Mouse (Mus musculus) ES-Bruce4 (cell line): ENCODE data around the gene Ess2. TPM values are rescaled to one million over a fixed set of nuclear protein-coding genes. Genes with fewer than 3 reads are reported as not detected.

Experiments
- H3K27ac ChIP-seq: 2 replicates; pipeline ENCODE4 v1.5.1; 2012; ENCODE audit warnings: low read length, inconsistent platforms; ENCODE audit not compliant: insufficient read depth
- H3K27me3 ChIP-seq: 2 replicates; pipeline ENCODE4 v1.6.1; 2012; ENCODE audit warnings: mild to moderate bottlenecking, low read length, inconsistent platforms; ENCODE audit not compliant: control insufficient read depth, poor library complexity, insufficient read depth, severe bottlenecking
- H3K36me3 ChIP-seq: 2 replicates; pipeline ENCODE4 v1.6.1; 2012; ENCODE audit warnings: inconsistent platforms, mild to moderate bottlenecking, low read length, moderate library complexity; ENCODE audit not compliant: control insufficient read depth, poor library complexity, insufficient read depth, severe bottlenecking
- H3K4me1 ChIP-seq: one replicate; pipeline ENCODE4 v1.8.1; 2011; ENCODE audit warnings: low read length; ENCODE audit not compliant: control insufficient read depth, insufficient read depth
- H3K4me3 ChIP-seq: 2 replicates; pipeline ENCODE4 v1.5.1; 2011; ENCODE audit warnings: low read depth, mild to moderate bottlenecking, low read length
- H3K9ac ChIP-seq: 2 replicates; pipeline ENCODE4 v1.6.1; 2012; ENCODE audit warnings: low read depth, mild to moderate bottlenecking, inconsistent platforms; ENCODE audit not compliant: poor library complexity, severe bottlenecking
- H3K9me3 ChIP-seq: replicated peaks from 2 replicates; pipeline ENCODE4 v1.6.1; 2012; ENCODE audit warnings: mild to moderate bottlenecking, low read length, inconsistent platforms; ENCODE audit not compliant: control insufficient read depth, poor library complexity, insufficient read depth, severe bottlenecking
- CTCF ChIP-seq: IDR thresholded peaks from one replicate; pipeline ENCODE4 v1.8.1; 2011; ENCODE audit warnings: low read depth, low read length
- EP300 ChIP-seq: IDR thresholded peaks from 2 replicates; pipeline ENCODE4 v1.6.1; 2011; ENCODE audit warnings: low read depth, low read length; ENCODE audit not compliant: insufficient read depth
- POLR2A ChIP-seq: IDR thresholded peaks from one replicate; pipeline ENCODE4 v1.8.1; 2011; ENCODE audit warnings: low read length; ENCODE audit not compliant: insufficient read depth
- polyA plus RNA-seq: library from polyadenylated mRNA; stranded (reverse); fragments of >200 nt; gene quantifications from 2 replicates; pipeline ENCODE4 v1.2.4, GENCODE M21; 2011; ENCODE audit warnings: low read depth; ENCODE audit not compliant: missing spikeins, insufficient read depth, insufficient read length

The Ess2 gene
- polyA plus RNA-seq, 1 experiment: 22.2 TPM

DNA sequence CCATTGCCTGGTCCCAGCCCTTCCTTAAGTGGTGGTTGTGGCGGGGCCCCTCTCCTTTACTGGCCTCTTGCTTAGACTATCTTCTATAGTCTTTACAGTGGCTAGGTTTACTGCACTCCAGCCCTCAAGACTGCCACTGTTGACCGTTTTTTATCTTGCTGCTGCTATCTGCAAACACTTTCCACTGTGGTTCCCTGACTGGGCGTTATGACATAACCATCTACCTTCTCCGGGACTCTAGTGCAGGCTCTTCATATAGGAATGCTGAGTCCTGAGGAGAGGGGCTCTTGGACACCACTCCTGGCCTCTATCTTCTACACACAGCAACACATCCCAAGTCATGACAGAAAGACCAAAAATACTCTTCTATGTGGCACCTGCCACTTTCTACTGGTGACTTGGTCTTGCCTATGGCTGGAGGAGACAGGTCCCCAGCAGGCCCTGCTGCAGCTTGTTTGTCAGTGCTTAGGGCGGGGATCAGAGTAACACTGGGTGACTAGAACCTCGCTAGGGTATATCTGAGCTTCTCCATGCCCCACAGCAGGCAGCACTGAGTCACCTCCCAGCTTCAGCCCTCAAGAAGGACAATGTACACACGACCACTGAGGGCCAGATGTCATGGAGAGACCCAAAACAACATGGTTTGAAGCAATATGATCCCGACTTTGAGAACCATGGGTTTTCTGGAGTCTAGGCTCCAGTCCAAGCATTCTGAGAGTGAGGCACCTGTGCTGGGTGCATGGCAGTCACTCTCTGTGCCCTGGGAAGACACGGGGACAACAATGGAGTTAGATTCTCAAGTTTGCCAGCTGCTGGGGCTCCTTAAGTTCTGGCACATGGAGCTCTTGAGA is 22.7 kb upstream of the Ess2 start:
- Histone ChIP-seq H3K27me3 (no peaks in the 10 kb centered on the region), H3K9ac (no peak overlapping the region), H3K4me1 (peaks cover 6% of the 10 kb centered on the region), H3K9me3 (no peaks in the 10 kb centered on the region), H3K4me3 (no peak overlapping the region), H3K27ac (no peak overlapping the region), H3K36me3 (no peaks in the 10 kb centered on the region)
- no peak for TF ChIP-seq POLR2A
- no peak for TF ChIP-seq EP300

DNA sequence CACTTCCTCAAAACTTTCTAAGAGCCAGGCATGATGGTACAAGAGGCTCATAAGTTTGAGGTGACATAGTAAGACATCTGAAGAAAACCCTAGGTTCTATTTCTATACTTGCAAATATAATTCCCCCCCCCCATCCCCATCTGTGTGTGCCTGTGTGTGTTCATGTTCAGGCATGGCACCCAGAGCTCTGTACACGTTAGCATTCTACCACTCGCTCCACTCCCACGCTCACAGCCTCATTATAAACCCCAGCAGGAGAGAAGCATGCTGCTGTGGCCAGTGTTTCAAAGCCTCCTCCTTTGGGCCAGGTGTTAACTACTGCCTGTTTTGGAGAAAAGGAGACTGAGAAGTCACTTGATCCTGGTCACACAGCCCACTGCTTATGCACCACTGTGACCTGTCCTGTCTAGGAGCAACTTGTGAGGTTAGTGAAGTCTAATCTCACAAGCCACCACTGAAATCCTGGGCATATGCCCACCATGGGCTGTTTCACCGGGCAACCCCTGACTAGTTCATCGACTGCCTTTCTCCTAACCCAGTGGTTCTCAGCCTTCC is 20.8 kb upstream of the Ess2 start:
- Histone ChIP-seq H3K27ac (no peak overlapping the region), H3K9ac (no peak overlapping the region), H3K27me3 (no peaks in the 10 kb centered on the region), H3K4me3 (no peak overlapping the region), H3K36me3 (no peaks in the 10 kb centered on the region), H3K4me1 (peaks cover 6% of the 10 kb centered on the region), H3K9me3 (no peaks in the 10 kb centered on the region)
- TF ChIP-seq POLR2A: no peak

DNA sequence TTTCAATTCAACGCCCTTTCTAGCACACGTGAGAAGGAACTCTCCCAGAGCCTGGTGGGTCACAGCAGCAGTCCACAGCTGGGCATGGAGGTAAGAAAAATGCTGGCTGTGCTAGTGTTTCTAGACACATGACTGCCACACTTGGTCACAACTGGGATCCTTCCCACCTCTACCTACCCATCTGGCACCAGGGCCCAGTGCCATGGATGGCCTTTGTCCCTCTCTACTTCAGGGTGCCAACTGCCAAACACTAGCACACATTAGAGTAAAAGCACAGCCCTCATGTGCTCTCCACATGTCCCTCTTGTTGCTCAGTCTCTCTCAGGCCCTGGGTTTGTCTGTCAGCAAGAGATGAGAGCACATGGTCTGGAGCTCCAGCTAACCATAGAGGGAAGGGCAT is 18.5 kb upstream of the Ess2 start:
- no peak overlapping the region for H3K9ac ChIP-seq
- no peaks in the 10 kb centered on the region for H3K27me3 ChIP-seq
- peak overlapping the region; percentile 70 for H3K27ac ChIP-seq
- no peak overlapping the region for H3K4me3 ChIP-seq
- TF ChIP-seq POLR2A (no peak), EP300 (no peak), CTCF (no peak)
- H3K4me1 ChIP-seq: peaks cover 6% of the 10 kb centered on the region
- no peaks in the 10 kb centered on the region for H3K9me3 ChIP-seq
- H3K36me3 ChIP-seq: peaks cover 9% of the 10 kb centered on the region

DNA sequence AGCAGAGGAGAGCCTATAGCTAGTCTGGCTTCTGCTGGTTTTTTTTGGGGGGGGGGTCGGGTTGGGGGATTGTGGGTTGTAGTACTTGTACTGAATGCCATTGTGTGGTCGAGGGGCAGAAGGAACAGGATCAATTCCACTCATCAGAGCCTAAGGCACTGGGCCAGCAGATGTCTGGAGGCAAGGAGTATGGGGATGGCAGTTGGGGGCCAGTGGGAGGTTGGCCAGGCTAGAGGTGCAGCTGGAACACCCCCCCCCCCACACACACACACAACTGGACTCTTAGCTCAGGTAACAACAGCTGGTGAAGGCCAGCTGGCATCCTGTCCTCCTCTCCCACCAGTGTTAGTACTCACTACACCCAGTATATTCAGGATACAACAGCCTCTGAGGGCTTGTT is 18.1 kb upstream of the Ess2 start:
- Histone ChIP-seq H3K27ac (peak overlapping the region; percentile 70), H3K4me3 (no peak overlapping the region), H3K4me1 (peaks cover 6% of the 10 kb centered on the region), H3K27me3 (no peaks in the 10 kb centered on the region), H3K9me3 (no peaks in the 10 kb centered on the region), H3K9ac (no peak overlapping the region), H3K36me3 (peaks cover 9% of the 10 kb centered on the region)
- TF ChIP-seq POLR2A (no peak), CTCF (no peak), EP300 (peak; percentile 63; the same call in 1 of the 2 replicates)

DNA sequence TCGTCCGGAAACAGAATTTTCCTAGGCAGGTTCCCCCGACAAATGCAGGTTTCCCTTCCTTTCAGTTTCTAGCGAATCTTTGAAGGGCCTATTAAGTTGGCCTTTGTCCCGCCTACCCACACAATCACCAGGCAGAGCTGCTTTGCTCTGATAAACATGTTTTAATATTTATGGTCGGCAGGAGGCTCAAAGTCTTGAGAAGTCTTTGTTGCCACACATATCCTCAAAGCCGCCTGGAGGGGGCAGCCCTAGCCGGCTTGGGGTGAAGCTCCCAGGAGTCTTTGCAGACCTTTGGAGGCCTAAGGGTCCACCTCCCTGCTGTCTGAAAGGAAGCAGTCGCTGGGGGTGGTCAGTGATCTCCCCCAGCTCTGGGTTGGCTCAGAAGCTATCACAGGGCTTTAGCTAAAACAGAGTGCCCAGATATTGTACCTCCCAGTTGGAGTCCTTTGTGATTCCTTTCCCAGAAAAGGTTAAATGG is 17.5 kb upstream of the Ess2 start:
- no peaks in the 10 kb centered on the region for H3K9me3 ChIP-seq
- peak overlapping the region; percentile 91 for H3K9ac ChIP-seq
- no peaks in the 10 kb centered on the region for H3K27me3 ChIP-seq
- peaks cover 9% of the 10 kb centered on the region for H3K36me3 ChIP-seq
- peak overlapping the region; percentile 96 for H3K27ac ChIP-seq
- H3K4me1 ChIP-seq: peaks cover 6% of the 10 kb centered on the region
- peak overlapping the region; percentile 77 for H3K4me3 ChIP-seq
- TF ChIP-seq EP300: peak; percentile 68; the same call in 1 of the 2 replicates
- TF ChIP-seq POLR2A: no peak
- peak; percentile 34 for TF ChIP-seq CTCF

DNA sequence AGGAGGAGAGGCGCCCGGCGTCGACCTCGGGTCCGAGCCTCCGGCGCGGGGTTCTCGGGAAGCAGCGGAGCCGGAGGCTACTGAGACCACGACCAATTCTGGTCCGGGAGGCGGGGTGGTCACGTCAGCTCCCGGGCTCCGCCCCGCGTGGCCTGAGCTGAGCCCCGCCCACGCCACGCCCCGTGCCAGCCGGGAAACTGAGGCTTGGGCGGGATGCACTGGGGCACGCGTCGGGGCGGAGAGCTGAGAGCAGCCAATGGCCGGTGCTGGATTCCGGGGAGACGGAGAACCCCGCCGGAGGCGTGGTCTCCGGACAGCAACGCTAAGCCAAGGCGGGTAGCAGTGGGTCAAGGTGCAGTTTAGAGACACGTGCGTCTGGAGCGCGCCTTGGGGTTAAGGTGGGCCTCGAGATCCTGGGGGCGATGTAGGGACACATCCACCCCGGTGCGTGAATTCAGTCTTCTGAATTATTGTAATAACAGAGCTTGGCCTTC is 17.0 kb upstream of the Ess2 start, which contains the start of gene Slc25a1:
Gene Slc25a1, minus strand, starts transcription at position 133 of the 494 bp plus-strand sequence.
- H3K4me1 ChIP-seq: peaks cover 6% of the 10 kb centered on the region
- H3K4me3 ChIP-seq: peak within 1 kb of the TSS; percentile 77
- H3K27me3 ChIP-seq: no peaks in the 10 kb centered on the region
- TF ChIP-seq CTCF (no peak), EP300 (no peak), POLR2A (peak; percentile 42)
- H3K27ac ChIP-seq: peak within 1 kb of the TSS; percentile 96
- peak within 1 kb of the TSS; percentile 91 for H3K9ac ChIP-seq
- H3K36me3 ChIP-seq: peaks cover 9% of the 10 kb centered on the region
- H3K9me3 ChIP-seq: no peaks in the 10 kb centered on the region
